Mouse (Mus musculus) thymus, postnatal 25 days (tissue): ENCODE measurements around the gene Pkp1.
A peak's percentile ranks its signal among the peaks of the same experiment; 100 is the strongest.

Experiments
- DNase-seq: peaks from one replicate; pipeline ENCODE4 v3.0.0; 2022

Pkp1 gene

GRCm38 (mm10) chr1:135899991-135900515, 19.0 kb downstream of the Pkp1 start:
- no peak for DNase-seq

GRCm38 (mm10) chr1:135899295-135899694, 19.7 kb downstream of the Pkp1 start:
- no peak for DNase-seq

DNA sequence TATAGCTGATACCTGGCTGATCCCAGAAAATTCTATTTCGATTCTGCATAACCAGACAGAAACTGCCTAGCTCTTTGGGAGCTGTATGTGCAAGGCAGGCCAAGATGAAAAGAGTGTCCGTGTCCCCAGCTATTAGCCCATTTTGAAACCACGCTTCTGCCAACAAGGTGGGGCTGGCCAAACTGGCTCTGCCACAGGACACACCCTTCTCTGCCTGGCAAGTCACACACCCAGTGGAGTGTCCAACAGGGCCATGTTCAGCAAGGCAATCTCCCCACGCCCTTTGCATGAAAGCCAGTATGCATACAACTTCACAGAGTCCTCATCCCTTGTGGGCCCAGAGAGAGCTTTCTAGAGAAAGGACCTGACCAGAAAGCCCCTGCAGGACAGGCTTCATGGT, 23.6 kb downstream of the Pkp1 start:
- DNase-seq, result no peak

GRCm38 (mm10) chr1:135893377-135893776, 25.6 kb downstream of the Pkp1 start:
- DNase-seq, result no peak

- DNase-seq, result no peak
Measured at GRCm38 (mm10) chr1:135892764-135893163, 26.2 kb downstream of the Pkp1 start.

GRCm38 (mm10) chr1:135892233-135892632, 26.8 kb downstream of the Pkp1 start:
- DNase-seq, result no peak

GRCm38 (mm10) chr1:135891424-135892216, 27.4 kb downstream of the Pkp1 start:
- no peak for DNase-seq

DNA sequence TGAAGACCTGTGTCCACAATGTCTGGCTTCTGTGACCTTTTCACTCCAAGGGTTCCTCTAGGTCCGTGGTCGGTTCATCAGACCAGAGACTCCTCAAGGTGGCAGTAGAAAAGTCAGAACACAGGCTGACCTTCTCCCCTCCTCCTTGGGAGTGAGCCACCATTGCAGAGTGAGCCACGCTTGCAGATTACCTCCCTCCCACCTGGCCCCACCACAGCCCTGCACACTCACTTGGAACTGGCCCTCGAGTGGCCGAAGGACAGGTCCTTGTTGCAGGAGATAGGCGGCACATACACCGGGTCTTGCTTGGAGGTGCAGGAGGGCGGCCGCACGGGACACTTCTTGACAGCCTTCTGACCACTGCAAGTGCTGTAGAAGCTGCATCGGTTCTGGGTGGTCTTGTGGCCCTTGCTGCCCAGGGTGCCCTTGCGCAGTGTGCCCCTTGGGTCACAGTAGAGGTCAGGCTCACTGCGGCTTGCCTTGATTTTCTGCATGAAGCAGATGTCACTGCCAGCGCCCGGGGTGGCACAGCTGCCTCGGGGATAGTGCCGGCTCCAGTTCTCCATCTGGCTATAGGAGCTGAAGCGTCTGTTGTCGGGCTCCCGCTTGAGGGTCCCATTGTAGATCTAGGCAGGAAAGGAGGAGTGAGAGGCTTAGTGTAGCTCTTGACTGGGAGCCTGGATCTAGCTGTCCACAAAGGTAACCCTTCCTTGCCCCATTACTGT, 29.4 kb downstream of the Pkp1 start:
- DNase-seq, result no peak

- DNase-seq, result peak; percentile 62
Measured at GRCm38 (mm10) chr1:135882385-135883109, 36.5 kb downstream of the Pkp1 start.

DNA sequence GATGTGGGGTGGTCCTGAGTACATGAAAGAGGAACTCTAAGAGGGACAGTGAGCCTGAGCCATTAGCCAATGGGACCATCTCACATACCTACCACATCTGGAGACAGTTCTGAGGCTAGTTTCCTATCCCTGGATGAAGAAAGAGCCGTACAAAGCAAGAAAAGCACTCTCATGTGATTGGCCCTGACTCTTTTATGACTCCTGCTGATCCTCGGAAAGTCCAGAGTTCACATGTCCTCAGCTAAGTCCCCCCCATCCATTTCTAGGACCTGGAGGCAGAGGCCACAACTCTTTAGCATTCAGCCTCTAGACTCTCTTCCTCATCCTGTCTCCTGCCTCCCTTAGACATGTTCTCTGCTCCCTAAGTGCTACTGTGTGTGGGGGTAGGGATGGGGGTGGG, 41.8 kb downstream of the Pkp1 start:
- no peak for DNase-seq

GRCm38 (mm10) chr1:135872991-135873390, 46.0 kb downstream of the Pkp1 start:
- DNase-seq, result no peak

- DNase-seq, result no peak
Measured at GRCm38 (mm10) chr1:135868570-135868969, 50.4 kb downstream of the Pkp1 start.

DNA sequence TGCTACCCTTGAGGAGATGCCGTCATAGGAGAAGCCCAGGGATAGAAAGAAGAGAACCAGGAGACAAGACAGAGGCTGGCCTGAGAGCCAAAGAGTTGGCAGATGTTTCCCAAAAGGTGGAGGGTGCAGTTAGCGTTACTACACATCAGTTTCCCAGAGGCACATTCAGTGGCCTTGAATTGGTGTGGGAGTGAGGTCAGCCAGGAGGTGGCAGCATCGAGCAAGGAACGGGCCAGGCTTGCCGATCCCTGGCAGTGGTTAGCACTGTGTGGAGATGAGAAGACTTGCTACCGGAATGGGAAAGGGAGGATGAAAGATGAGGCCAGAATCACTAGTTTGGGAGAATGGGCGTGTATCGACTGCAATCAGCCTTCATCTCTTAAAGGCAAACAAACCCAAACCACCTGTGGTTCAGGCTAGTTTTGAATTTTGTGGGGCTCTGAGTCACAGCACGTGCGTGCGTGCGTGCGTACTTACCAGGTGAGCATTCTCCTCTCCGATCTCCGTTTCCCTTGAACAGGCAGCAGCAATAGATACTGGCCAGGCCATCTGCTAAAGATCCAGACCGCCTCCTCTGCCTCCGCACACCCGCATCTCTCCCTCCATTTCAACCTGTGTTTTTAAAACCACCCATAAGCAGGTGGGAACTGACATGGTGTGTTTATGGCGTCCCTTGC, 53.4 kb downstream of the Pkp1 start:
- DNase-seq, result peak; percentile 75

- DNase-seq, result no peak
Measured at GRCm38 (mm10) chr1:135864830-135865229, 54.2 kb downstream of the Pkp1 start.

DNA sequence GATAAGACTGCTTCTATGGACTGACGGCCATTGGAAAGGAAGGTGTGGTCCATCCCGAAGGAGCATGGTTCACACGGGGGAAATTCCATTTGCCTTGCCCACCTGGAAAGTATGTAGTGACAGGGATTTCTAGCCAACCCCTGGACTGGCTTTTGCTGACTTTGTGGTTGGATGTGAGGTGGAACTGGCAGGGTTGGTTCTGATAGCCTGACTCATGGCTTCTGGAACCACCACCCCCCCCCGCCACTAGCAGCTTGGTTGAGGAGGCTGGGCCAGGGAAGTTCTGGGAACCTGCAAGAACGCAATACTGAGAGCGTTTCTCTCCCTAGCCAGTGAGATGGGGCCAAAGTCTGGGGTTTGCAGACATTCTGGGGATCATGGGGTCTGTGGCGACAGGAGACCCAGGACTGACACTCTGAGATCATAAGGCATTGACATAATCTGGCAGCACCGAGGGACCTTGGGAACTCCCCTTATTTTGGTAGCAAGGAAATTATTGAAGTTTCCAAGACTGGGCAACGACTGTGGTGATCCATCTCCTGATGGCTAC, 55.1 kb downstream of the Pkp1 start:
- no peak for DNase-seq

GRCm38 (mm10) chr1:135862561-135862960, 56.4 kb downstream of the Pkp1 start:
- no peak for DNase-seq

DNA sequence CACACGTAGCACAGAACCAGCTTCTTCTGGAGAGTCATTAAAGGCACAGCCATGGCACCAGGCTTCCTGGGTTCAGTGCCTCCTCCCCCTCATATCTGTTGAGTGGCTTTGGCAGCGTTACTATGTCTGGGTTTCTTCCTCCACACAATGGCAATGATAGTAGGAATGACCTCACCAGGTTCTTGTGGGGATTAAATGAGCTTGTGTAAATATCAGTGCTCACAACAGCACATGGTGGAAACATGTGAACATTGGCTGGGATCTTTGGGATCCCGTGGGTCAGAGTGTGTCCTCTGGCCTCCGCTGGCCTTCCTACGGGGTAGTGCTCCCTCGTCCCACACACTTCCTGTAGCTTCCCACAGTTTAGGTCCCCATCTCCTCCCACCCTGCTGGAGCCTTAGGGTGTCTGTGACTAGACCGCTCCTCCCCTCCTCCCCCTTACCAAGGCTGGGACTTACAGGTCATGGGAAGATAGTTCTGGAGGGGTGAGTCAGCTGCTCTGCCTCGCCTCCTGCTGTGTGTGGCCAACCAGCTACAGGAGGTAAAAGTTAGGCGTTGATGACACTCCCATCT, 56.9 kb downstream of the Pkp1 start:
- no peak for DNase-seq

GRCm38 (mm10) chr1:135861091-135861490, 57.9 kb downstream of the Pkp1 start:
- DNase-seq, result no peak

- no peak for DNase-seq
Measured at GRCm38 (mm10) chr1:135858533-135858932, 60.5 kb downstream of the Pkp1 start.

DNA sequence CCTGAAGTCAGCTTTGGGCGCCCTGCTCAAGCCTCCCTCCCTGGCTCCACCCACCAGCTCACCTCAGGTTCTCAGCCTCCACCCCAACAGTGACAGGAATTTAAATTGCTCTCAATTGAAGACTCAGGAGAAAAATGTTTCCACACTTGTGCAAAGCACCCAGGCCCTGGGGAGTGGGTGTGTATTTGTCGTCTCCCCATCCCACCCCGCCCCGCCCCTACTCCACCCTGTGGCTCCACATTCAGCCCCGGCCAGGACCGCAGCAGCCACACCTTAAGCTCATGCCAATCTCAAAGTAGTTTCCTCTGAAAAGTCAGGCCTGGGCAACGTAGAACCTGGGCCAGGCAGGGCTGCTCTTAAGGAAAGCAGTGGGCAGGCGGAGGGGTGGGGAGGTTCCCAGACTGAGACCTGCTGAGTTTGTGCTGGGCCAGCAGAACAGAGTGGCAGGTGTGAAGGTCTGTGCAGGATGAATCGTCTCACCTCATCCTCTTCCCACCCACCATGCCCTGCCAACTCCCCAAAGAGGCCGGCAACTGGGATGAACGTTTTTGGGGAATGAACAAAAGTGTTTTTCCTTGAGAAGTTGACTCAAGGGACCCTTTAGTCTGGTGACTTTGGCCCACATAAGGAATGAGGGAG, 61.8 kb downstream of the Pkp1 start:
- no peak for DNase-seq

DNA sequence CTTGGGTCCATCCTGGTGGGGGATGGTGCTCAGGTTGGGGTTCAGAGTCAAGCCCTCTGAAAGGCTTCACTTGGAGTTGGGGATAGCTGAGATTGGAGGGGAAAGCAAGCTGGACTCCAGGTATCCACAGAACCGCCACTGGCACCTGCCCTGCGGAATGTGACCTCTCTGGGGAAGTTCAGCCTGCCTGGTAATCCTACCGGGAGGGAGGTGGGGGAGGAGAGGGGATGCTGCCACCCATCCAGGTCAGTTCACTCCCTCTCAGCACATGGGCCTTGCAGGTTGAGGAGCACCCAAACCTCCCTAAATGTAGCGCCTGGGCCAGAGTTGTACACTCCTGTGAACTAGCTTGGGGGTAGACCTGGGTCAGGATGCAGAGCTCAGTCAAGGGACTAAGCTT, 62.9 kb downstream of the Pkp1 start:
- DNase-seq, result no peak

DNA sequence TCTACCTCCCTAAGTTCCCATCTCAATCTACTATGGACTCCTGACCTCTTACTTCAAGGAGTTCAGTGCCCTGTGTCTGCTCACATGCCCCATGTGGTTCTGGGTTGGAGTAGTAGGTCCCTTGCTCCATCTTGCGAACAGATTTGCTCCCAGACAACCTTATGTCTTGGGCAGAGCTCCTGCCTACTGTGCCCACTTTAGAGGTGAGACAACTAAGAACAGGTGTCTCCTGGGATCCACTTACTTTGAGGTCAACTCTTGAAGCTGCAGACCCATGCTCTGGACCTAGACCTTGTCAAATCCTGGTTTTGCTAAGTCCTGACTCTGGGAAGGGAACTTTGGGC, 63.7 kb downstream of the Pkp1 start:
- no peak for DNase-seq
